Mouse (Mus musculus) gastrocnemius, postnatal 10 days (tissue): ENCODE results near the gene Trim17. TPM values are rescaled to one million over a fixed set of nuclear protein-coding genes. Genes with fewer than 3 reads are reported as not detected.

ENCODE experiments used
- DNase-seq: peaks from one replicate; pipeline ENCODE4 v3.0.0; 2021; ENCODE audit warnings: mixed read lengths
- long read RNA-seq, 2 experiments: library from polyadenylated mRNA; stranded (forward); transcript quantifications; one replicate each; pipeline ENCODE4 v2.0.0; 2021
- total RNA-seq, 2 experiments: library from RNA; stranded (reverse); gene quantifications; 2 replicates each; pipeline ENCODE4 v1.2.3; 2021

Gene Trim17
- under 1 TPM; 0.14 TPM for total RNA-seq
- long read RNA-seq, experiment 1: 0 reads
- long read RNA-seq, experiment 2: 0 reads

GRCm38 (mm10) chr11:58954420-58955142 lies at the start of gene Trim17, which contains the start of gene Hist3h2a:
Gene Trim17, plus strand, starts transcription at chr11:58954685.
Gene Hist3h2a, plus strand, starts transcription at chr11:58954685.
- DNase-seq: peak; percentile 80

- DNase-seq: no peak
These were observed 49.6 kb upstream of the Trim17 start for GRCm38 (mm10) chr11:58904838-58905237.

- no peak for DNase-seq
These were observed 40.7 kb upstream of the Trim17 start for GRCm38 (mm10) chr11:58913776-58914175.

- DNase-seq: no peak
These were observed 39.9 kb upstream of the Trim17 start for GRCm38 (mm10) chr11:58914461-58915028.

GRCm38 (mm10) chr11:58916879-58917744 lies 37.4 kb upstream of the Trim17 start:
- peak; percentile 49 for DNase-seq

GRCm38 (mm10) chr11:58917745-58918366 lies 36.6 kb upstream of the Trim17 start, which contains the start of gene Btnl10:
Gene Btnl10, plus strand, starts transcription at chr11:58917908.
- DNase-seq: no peak

GRCm38 (mm10) chr11:58918759-58919158 lies 35.7 kb upstream of the Trim17 start:
- DNase-seq: no peak

- DNase-seq: no peak
These were observed 32.1 kb upstream of the Trim17 start for GRCm38 (mm10) chr11:58922420-58922819.

GRCm38 (mm10) chr11:58926651-58927050 lies 27.8 kb upstream of the Trim17 start:
- DNase-seq: no peak

- no peak for DNase-seq
These were observed 27.4 kb upstream of the Trim17 start for GRCm38 (mm10) chr11:58927053-58927452.

- peak; percentile 57 for DNase-seq
These were observed 26.5 kb upstream of the Trim17 start for GRCm38 (mm10) chr11:58927790-58928651.

- DNase-seq: no peak
These were observed 25.4 kb upstream of the Trim17 start for GRCm38 (mm10) chr11:58929055-58929454.

- no peak for DNase-seq
These were observed 24.8 kb upstream of the Trim17 start for GRCm38 (mm10) chr11:58929641-58930040.

GRCm38 (mm10) chr11:58930254-58930653 lies 24.2 kb upstream of the Trim17 start:
- DNase-seq: no peak

GRCm38 (mm10) chr11:58931576-58931975 lies 22.9 kb upstream of the Trim17 start:
- no peak for DNase-seq

GRCm38 (mm10) chr11:58937909-58938308 lies 16.6 kb upstream of the Trim17 start:
- no peak for DNase-seq

GRCm38 (mm10) chr11:58938322-58939087 lies 16.0 kb upstream of the Trim17 start, which contains the start of gene Rnf187:
Gene Rnf187, minus strand, starts transcription at chr11:58938916.
- peak; percentile 89 for DNase-seq

- no peak for DNase-seq
These were observed 15.4 kb upstream of the Trim17 start for GRCm38 (mm10) chr11:58939088-58939439.

- DNase-seq: no peak
These were observed 10.3 kb upstream of the Trim17 start for GRCm38 (mm10) chr11:58944136-58944535.

GRCm38 (mm10) chr11:58947306-58947705 lies 7.2 kb upstream of the Trim17 start:
- no peak for DNase-seq
